Mouse (Mus musculus) heart, adult 18-20 months (tissue): ENCODE results near the gene Gm9970. TPM values are rescaled to one million over a fixed set of nuclear protein-coding genes. Genes with fewer than 3 reads are reported as not detected.
A peak's percentile ranks its signal among the peaks of the same experiment; 100 is the strongest.

ENCODE experiments used
- DNase-seq, 2 experiments: peaks; one replicate each; pipeline ENCODE4 v3.0.0; 2021 to 2022; ENCODE audit warnings: mixed read lengths in 1 of 2
- total RNA-seq, 2 experiments: library from RNA; stranded (reverse); gene quantifications; 2 replicates each; pipeline ENCODE4 v1.2.3; 2021

Gm9970 gene
- total RNA-seq, 2 experiments from 2014 or later, result not detected

GRCm38 (mm10) chr5:31195671-31196070 lies 45.4 kb downstream of the Gm9970 start:
- DNase-seq, result no peak

DNA sequence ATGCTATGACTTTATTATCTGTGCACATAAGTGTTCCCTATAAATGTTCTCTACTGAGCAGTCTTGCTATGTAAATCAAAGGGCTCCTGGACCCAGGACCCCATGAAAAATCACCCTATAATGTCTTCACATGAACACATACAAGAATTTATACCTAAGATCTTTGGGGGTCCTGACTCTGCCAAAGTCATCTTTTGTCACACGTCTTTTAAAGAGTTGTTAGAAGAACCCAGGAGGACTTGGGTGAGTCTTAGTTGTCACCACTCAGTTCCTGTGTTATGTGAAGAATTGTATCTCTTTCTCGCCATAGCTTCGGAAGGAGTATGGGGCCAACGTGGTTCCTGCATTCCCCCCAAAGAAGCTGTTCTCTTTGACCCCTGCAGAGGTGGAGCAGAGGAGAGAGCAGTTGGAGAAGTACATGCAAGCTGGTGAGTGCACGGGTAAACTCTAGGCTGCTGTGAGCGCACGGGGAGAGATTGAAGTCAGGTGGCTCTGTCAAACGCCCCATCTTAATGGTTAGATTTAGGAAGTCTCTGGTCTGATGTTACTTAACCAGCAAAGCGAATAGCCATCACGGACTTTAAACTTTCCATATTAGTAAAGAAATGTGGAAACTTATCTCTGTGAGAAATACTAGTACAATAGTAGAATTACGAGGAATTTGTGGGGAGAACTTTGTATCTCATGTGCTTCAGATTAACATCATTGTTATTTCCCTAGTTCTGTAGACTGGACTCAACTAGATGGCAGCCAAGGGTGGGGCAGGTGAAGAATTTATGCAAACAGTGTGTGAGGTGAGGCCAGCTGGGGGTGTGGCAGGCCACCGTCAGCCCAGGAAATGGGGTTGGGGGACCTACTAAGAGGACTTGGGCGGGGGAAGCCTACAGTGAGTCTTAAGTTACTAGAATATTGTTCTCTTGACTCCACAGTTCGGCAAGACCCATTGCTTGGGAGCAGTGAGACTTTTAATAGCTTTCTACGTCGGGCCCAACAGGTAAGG lies 46.2 kb downstream of the Gm9970 start:
- no peak for DNase-seq

GRCm38 (mm10) chr5:31193631-31194281 lies 47.3 kb downstream of the Gm9970 start:
- no peak for DNase-seq

DNA sequence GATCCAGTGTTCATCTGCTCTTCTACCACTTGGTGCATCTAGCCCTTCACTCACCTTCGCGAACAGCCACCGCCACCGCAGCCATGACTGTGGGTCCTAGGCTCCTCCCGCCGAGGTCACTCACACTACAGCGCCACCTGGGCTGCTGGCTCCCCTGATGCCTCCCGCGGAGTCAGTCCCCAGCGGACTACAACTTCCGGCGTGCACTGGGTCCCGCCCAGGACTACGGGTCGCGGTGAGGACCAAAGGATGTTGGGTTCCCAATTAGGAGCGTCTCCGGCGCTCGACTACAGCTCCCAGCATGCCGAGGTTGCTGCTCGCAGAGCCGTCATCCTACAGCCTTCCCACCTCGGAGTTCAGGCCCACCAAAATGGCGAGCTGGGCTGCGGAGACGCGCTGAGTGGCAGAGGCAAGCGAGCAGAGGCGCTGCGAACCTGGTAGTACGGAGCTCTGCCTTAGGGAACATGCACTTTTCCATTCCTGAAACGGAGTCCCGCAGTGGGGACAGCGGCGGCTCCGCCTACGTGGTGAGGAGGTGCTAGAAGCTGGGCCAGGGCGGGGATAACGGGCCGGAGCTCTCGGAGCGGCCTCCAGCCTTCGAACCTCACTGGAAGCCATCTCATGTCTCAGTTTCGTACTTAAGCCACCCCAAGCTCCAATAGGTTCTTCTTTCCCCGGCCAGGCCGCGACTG lies 47.9 kb downstream of the Gm9970 start, which contains the start of the genes Snx17 and Eif2b4:
TSS of gene Snx17 (plus strand) at position 289 of the 692 bp plus-strand sequence.
TSS of gene Eif2b4 (minus strand) at position 492 of the 692 bp plus-strand sequence.
- DNase-seq, result peak; percentile 100

GRCm38 (mm10) chr5:31192045-31192938 lies 48.7 kb downstream of the Gm9970 start:
- DNase-seq, result no peak

Other genes starting within 250 kb of the Gm9970 start
- 10 to 100 TPM; 47.6 to 52.2 TPM for gene Atraid, start 192.9 kb downstream of the Gm9970 start, total RNA-seq
- gene Slc5a6, start 192.3 kb downstream of the Gm9970 start, total RNA-seq, result 10 to 100 TPM; 12.4 to 13.5 TPM
- 10 to 100 TPM; 12.9 to 15.3 TPM for gene Cad, start 186.5 kb downstream of the Gm9970 start, total RNA-seq
- not detected for gene Dnajc5g, start 134.9 kb downstream of the Gm9970 start, total RNA-seq
- gene Slc30a3, start 133.0 kb downstream of the Gm9970 start, total RNA-seq, result not detected
- gene Trim54, start 124.5 kb downstream of the Gm9970 start, total RNA-seq, result 100 to 1,000 TPM; 344 to 355 TPM
- gene Ucn, start 102.4 kb downstream of the Gm9970 start, total RNA-seq, result not detected
- gene Mpv17, start 87.0 kb downstream of the Gm9970 start, total RNA-seq, result 10 to 100 TPM; 43.4 to 49.2 TPM
- gene Gm29609, start 61.3 kb downstream of the Gm9970 start, total RNA-seq, result 1 to 10 TPM in 1 of 2 experiments, under 1 TPM in 1; 0.10 to 1.8 TPM
- gene Gtf3c2, start 61.1 kb downstream of the Gm9970 start, total RNA-seq, result 10 to 100 TPM; 19.7 to 28.5 TPM
- gene Snx17, start 48.0 kb downstream of the Gm9970 start, total RNA-seq, result 10 to 100 TPM; 58.4 to 64.5 TPM
- 10 to 100 TPM; 41.1 to 58.1 TPM for gene Eif2b4, start 47.8 kb downstream of the Gm9970 start, total RNA-seq
- gene Zfp513, start 38.9 kb downstream of the Gm9970 start, total RNA-seq, result 1 to 10 TPM; 7.6 to 8.5 TPM
- gene Ppm1g, start 20.5 kb downstream of the Gm9970 start, total RNA-seq, result 10 to 100 TPM; 55.1 to 62.9 TPM
- 10 to 100 TPM; 74.5 to 78.3 TPM for gene Nrbp1, start 368 bp downstream of the Gm9970 start, total RNA-seq
- gene Krtcap3, start 10.5 kb upstream of the Gm9970 start, total RNA-seq, result 1 to 10 TPM in 1 of 2 experiments, under 1 TPM in 1; 0.82 to 1.4 TPM
- 10 to 100 TPM; 37.3 to 44.5 TPM for gene Ift172, start 49.9 kb upstream of the Gm9970 start, total RNA-seq
- 1 to 10 TPM; 4.2 to 4.3 TPM for gene Fndc4, start 54.8 kb upstream of the Gm9970 start, total RNA-seq
- gene Gckr, start 56.2 kb upstream of the Gm9970 start, total RNA-seq, result not detected
- 10 to 100 TPM; 22.9 to 23.1 TPM for gene Zfp512, start 211.2 kb upstream of the Gm9970 start, total RNA-seq
- not detected for gene 4930548H24Rik, start 244.5 kb upstream of the Gm9970 start, total RNA-seq